Mouse (Mus musculus): ENCODE measurements at regions not wholly inside any gene's neighbourhood (a gene's known extent, or its start where the extent isn't known, plus 50 kb on each side); places are given as distances from the start of the nearest gene placed in this dataset.

DNA sequence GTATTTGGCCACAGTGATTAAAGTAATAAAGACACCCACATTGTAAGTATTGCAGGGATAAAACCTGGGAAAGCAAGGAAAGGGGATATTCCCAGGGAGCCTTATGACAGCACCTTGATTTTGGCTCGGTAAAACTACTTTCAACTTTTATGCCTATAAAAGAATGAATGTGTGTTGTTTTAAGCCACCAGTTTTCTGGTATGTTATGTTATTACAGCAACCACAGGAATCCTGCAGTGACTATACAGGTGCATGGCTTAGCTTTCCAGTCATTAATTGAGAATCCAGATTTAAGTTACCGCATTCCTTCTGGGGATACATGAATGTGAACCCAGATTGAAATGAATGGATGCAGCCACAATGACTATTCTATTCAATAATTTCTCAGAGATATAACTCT lies 537.2 kb upstream of the Sel1l start:
- Histone ChIP-seq H3K9ac (ENCODE audit: low read depth, low read length) (no peak overlapping the region), H3K36me3 (ENCODE audit: control insufficient read depth, insufficient read depth, low read length) (no peaks in the 10 kb centered on the region), H3K4me1 (ENCODE audit: control insufficient read depth, insufficient read depth, low read length) (no peaks in the 10 kb centered on the region), H3K27ac (ENCODE audit: low read depth, low read length) (no peak overlapping the region), H3K27me3 (ENCODE audit: control insufficient read depth, insufficient read depth, low read length) (no peaks in the 10 kb centered on the region), H3K4me2 (no peak overlapping the region), H3K4me3 (ENCODE audit: low read depth, low read length) (no peak overlapping the region), H3K9me3 (replicated peaks; ENCODE audit: control insufficient read depth, low read length) (no peaks in the 10 kb centered on the region)
- 81% methylated on average over 2 of the region's 2 CpGs for WGBS (ENCODE audit: insufficient replicate concordance)
- ATAC-seq (replicated peaks; ENCODE audit: insufficient number of reproducible peaks, low FRiP score, low TSS enrichment): no peak

DNA sequence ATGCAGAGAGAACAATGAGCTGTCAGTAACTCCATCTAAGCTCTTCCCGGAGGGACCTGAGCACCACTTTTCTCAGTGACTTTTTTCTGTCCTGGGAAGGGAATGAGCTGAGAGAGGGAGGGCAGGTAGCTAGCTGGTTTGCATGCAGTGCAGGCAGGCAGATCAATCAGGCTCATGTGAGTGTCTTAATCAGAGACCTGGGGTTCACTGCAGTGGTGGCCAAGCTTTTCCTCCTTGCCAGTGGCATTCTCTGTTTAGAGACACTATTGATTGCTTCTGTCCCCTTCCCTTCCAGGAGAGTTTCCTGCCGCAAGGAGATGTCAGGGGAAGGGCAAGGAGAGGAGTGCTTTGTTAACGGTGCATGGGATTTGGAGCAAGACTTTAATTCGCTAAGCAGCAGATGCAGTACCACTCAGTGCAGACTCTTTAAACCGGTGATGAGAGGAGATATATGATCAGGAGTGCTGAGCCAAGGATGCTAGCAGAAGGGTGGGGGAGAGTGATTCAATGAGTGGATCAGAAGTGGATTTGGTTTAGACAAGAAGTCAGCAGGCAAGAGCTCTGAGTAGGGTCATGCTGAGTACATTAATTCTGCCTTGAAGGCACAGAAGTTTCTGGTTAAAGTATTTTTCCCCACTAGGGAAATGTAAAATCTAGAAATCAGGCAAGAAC lies 535.4 kb upstream of the Sel1l start:
- 27% methylated on average over 5 of the region's 5 CpGs for WGBS (ENCODE audit: insufficient replicate concordance)
- Histone ChIP-seq H3K9me3 (replicated peaks; ENCODE audit: control insufficient read depth, low read length) (no peaks in the 10 kb centered on the region), H3K4me1 (ENCODE audit: control insufficient read depth, insufficient read depth, low read length) (no peaks in the 10 kb centered on the region), H3K9ac (ENCODE audit: low read depth, low read length) (no peak overlapping the region), H3K4me2 (no peak overlapping the region), H3K4me3 (ENCODE audit: low read depth, low read length) (no peak overlapping the region), H3K27ac (ENCODE audit: low read depth, low read length) (no peak overlapping the region), H3K27me3 (ENCODE audit: control insufficient read depth, insufficient read depth, low read length) (no peaks in the 10 kb centered on the region), H3K36me3 (ENCODE audit: control insufficient read depth, insufficient read depth, low read length) (no peaks in the 10 kb centered on the region)
- ATAC-seq (replicated peaks; ENCODE audit: insufficient number of reproducible peaks, low FRiP score, low TSS enrichment): no peak

DNA sequence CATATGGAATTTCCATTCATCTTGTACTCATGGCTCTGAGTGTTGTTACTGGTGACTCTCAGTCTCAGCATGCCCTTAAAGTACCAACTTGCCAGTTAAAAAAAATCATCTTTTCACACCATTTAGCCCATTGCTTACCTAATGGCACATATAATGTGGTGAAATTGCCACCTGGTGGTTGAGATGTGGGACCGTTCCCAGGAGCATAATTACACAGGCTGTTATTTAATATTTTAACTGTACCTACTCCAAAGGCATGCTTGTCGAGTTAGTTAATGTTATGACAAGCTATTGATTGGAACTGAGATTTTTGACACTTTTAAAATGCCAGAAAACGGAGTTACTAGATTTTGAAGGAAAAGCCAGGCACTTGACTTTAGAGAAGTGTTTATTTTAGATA lies 530.2 kb upstream of the Sel1l start:
- ATAC-seq (replicated peaks; ENCODE audit: insufficient number of reproducible peaks, low FRiP score, low TSS enrichment): no peak
- H3K4me2 ChIP-seq: no peak overlapping the region
- no peak overlapping the region for H3K27ac ChIP-seq (ENCODE audit: low read depth, low read length)
- WGBS (ENCODE audit: insufficient replicate concordance): 62% methylated on average over 3 of the region's 3 CpGs
- H3K4me3 ChIP-seq (ENCODE audit: low read depth, low read length): no peak overlapping the region
- H3K4me1 ChIP-seq (ENCODE audit: control insufficient read depth, insufficient read depth, low read length): no peaks in the 10 kb centered on the region
- no peaks in the 10 kb centered on the region for H3K27me3 ChIP-seq (ENCODE audit: control insufficient read depth, insufficient read depth, low read length)
- no peak overlapping the region for H3K9ac ChIP-seq (ENCODE audit: low read depth, low read length)
- H3K36me3 ChIP-seq (ENCODE audit: control insufficient read depth, insufficient read depth, low read length): no peaks in the 10 kb centered on the region
- no peaks in the 10 kb centered on the region for H3K9me3 ChIP-seq (replicated peaks; ENCODE audit: control insufficient read depth, low read length)

DNA sequence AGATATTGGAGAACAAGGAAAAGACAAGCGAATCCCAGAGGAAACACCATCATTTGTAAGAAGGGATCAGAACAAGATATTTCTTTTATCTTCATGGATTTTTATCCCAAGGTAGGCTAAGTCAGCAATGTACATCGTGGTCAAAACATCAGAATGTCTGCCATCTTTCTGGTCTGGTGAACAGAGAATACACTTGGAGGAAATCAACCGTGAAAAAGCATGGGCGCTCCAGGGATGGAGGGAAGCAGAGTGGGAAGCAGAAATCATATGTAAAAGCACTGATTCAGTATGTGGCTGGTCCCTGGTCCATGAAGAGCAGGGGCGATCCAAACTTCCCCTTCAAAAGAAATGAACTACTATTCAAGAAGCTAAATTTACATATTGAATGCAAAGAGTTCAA lies 517.0 kb upstream of the Sel1l start:
- H3K4me3 ChIP-seq (ENCODE audit: low read depth, low read length): no peak overlapping the region
- H3K9me3 ChIP-seq (replicated peaks; ENCODE audit: control insufficient read depth, low read length): no peaks in the 10 kb centered on the region
- WGBS (ENCODE audit: insufficient replicate concordance): 82% methylated on average over 5 of the region's 5 CpGs
- H3K27ac ChIP-seq (ENCODE audit: low read depth, low read length): no peak overlapping the region
- H3K4me2 ChIP-seq: no peak overlapping the region
- H3K36me3 ChIP-seq (ENCODE audit: control insufficient read depth, insufficient read depth, low read length): no peaks in the 10 kb centered on the region
- no peak overlapping the region for H3K9ac ChIP-seq (ENCODE audit: low read depth, low read length)
- ATAC-seq (replicated peaks; ENCODE audit: insufficient number of reproducible peaks, low FRiP score, low TSS enrichment): no peak
- H3K27me3 ChIP-seq (ENCODE audit: control insufficient read depth, insufficient read depth, low read length): no peaks in the 10 kb centered on the region
- no peaks in the 10 kb centered on the region for H3K4me1 ChIP-seq (ENCODE audit: control insufficient read depth, insufficient read depth, low read length)

DNA sequence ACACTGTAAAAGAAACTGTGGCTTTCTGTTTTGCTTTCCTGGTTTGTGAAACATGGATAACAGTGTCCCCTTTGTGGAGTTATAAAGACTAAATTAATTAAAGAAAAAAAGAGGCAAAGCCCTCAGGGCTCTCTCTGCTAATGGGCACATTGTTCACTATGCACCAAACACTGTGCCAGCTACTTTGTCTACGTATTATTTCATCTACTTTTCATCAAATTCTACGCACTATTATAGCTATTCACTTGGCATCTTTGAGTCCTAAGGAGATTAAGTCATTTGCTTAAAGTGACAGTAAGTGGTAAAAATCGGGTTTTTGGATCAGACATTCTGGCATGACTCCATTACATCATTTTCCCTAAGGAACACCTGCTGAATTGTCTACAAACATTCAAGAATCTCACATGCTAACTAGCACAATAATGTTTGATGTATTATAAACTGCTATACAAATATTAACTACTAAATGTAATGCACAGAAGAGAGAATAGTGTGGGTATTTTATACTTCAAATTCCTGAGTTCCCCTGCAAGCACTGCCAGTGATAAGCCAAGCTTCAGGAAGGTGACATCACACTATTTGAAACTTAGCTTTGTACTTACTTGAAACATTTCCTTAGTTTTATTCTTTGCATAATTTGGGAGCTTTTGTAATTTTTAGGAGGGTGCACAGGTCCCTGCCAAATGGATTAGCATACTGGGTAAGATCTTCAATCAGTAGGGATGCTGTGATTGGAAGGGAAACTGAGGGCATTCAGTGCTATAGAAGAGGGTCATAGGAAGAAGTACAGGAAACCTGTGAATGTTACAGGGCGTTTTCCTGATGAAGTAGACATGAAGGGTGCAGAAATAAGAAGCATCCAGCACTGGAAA lies 504.7 kb upstream of the Sel1l start:
- no peak for ATAC-seq (replicated peaks; ENCODE audit: insufficient number of reproducible peaks, low FRiP score, low TSS enrichment)
- Histone ChIP-seq H3K4me3 (ENCODE audit: low read depth, low read length) (no peak overlapping the region), H3K4me2 (no peak overlapping the region), H3K36me3 (ENCODE audit: control insufficient read depth, insufficient read depth, low read length) (no peaks in the 10 kb centered on the region), H3K4me1 (ENCODE audit: control insufficient read depth, insufficient read depth, low read length) (no peaks in the 10 kb centered on the region), H3K9ac (ENCODE audit: low read depth, low read length) (no peak overlapping the region), H3K27ac (ENCODE audit: low read depth, low read length) (no peak overlapping the region), H3K9me3 (replicated peaks; ENCODE audit: control insufficient read depth, low read length) (no peaks in the 10 kb centered on the region), H3K27me3 (ENCODE audit: control insufficient read depth, insufficient read depth, low read length) (no peaks in the 10 kb centered on the region)
- WGBS (ENCODE audit: insufficient replicate concordance): 64% methylated on average over 4 of the region's 4 CpGs

DNA sequence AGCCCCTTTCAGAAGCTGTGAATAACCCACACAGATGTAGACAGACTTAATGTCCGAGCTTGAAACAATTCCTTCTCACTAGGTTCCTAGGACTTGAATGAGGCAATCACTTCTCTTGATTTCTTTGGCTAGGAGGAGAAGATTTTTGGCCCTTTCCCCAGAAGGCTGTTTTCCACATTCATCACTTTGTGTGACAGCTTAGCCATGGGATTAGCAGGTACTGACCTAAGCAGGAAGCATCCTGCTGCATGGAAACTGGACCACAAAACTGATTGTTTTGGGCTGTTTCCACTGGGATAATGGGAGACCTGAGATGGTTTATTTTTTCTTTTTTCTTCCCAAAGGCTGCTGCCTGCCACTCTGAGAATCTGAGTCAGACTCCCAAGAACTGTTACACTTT lies 469.3 kb upstream of the Sel1l start:
- ATAC-seq (replicated peaks; ENCODE audit: insufficient number of reproducible peaks, low FRiP score, low TSS enrichment): no peak
- H3K4me3 ChIP-seq (ENCODE audit: low read depth, low read length): no peak overlapping the region
- H3K4me2 ChIP-seq: no peak overlapping the region
- H3K27me3 ChIP-seq (ENCODE audit: control insufficient read depth, insufficient read depth, low read length): no peaks in the 10 kb centered on the region
- H3K4me1 ChIP-seq (ENCODE audit: control insufficient read depth, insufficient read depth, low read length): no peaks in the 10 kb centered on the region
- no peak overlapping the region for H3K27ac ChIP-seq (ENCODE audit: low read depth, low read length)
- WGBS (ENCODE audit: insufficient replicate concordance): 81% methylated on average over 1 of the region's 1 CpGs
- H3K36me3 ChIP-seq (ENCODE audit: control insufficient read depth, insufficient read depth, low read length): no peaks in the 10 kb centered on the region
- H3K9me3 ChIP-seq (replicated peaks; ENCODE audit: control insufficient read depth, low read length): no peaks in the 10 kb centered on the region
- no peak overlapping the region for H3K9ac ChIP-seq (ENCODE audit: low read depth, low read length)

DNA sequence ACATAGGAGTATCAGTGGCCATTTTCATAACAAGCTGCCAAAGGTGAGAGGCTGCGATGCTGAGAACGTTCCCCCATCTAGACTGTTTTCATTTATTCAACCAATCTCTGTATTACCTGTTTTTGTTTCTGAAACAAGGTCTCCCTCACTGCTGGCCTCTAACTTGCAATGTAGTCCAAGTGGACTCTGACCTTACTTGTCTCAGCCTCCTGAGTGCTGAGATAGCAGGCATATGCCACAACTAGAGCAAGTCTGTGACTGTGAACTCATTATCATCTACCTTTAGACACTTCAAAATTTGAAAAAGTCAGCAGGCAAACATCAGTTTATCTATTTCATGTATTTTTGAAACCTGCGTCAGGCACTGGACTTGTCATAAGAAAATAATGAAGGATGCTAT lies 468.7 kb upstream of the Sel1l start:
- Histone ChIP-seq H3K4me1 (ENCODE audit: control insufficient read depth, insufficient read depth, low read length) (no peaks in the 10 kb centered on the region), H3K4me3 (ENCODE audit: low read depth, low read length) (no peak overlapping the region), H3K4me2 (no peak overlapping the region), H3K9me3 (replicated peaks; ENCODE audit: control insufficient read depth, low read length) (no peaks in the 10 kb centered on the region), H3K27ac (ENCODE audit: low read depth, low read length) (no peak overlapping the region), H3K27me3 (ENCODE audit: control insufficient read depth, insufficient read depth, low read length) (no peaks in the 10 kb centered on the region), H3K9ac (ENCODE audit: low read depth, low read length) (no peak overlapping the region), H3K36me3 (ENCODE audit: control insufficient read depth, insufficient read depth, low read length) (no peaks in the 10 kb centered on the region)
- ATAC-seq (replicated peaks; ENCODE audit: insufficient number of reproducible peaks, low FRiP score, low TSS enrichment): no peak
- WGBS (ENCODE audit: insufficient replicate concordance): 80% methylated on average over 3 of the region's 3 CpGs

DNA sequence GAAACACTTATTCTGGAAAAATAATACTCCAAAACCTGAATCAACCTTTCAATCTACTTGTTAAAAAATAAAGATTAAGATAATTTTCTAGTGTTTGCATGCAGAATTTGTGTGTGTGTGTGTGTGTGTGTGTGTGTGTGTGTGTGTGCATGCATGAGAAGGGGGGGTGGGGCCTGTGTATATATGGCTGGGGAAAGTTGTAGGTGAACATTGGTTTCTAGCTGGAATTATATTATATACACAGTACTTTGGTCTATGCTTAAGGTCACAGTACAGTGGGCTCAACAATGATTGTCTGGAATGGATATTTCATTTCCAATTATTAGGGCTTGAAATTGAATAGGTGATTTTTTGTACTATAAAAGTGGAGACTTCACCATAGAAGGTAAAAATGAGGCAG lies 467.3 kb upstream of the Sel1l start:
- Histone ChIP-seq H3K27me3 (ENCODE audit: control insufficient read depth, insufficient read depth, low read length) (no peaks in the 10 kb centered on the region), H3K9ac (ENCODE audit: low read depth, low read length) (no peak overlapping the region), H3K9me3 (replicated peaks; ENCODE audit: control insufficient read depth, low read length) (no peaks in the 10 kb centered on the region), H3K4me3 (ENCODE audit: low read depth, low read length) (no peak overlapping the region), H3K4me1 (ENCODE audit: control insufficient read depth, insufficient read depth, low read length) (no peaks in the 10 kb centered on the region), H3K4me2 (no peak overlapping the region), H3K36me3 (ENCODE audit: control insufficient read depth, insufficient read depth, low read length) (no peaks in the 10 kb centered on the region), H3K27ac (ENCODE audit: low read depth, low read length) (no peak overlapping the region)
- ATAC-seq (replicated peaks; ENCODE audit: insufficient number of reproducible peaks, low FRiP score, low TSS enrichment): no peak

DNA sequence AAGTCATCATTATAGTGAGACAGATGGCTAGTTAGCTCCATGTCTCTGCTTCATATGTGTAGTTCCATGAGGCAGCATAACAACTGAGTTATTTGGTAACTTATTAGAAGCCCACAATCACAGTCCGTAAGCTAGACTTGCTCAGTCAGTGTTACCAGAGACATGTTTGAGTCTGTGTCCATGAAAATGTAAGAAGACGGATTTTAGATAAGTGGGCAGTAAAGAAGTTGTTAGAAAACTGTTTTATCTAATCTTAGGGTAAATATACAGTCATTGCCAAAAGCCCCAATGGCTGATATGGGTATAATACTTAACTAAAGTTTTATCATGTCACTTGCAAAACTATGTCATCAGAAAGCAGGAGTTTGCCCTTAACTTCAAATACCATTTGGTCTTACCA lies 466.9 kb upstream of the Sel1l start:
- 66% methylated on average over 2 of the region's 2 CpGs for WGBS (ENCODE audit: insufficient replicate concordance)
- H3K27me3 ChIP-seq (ENCODE audit: control insufficient read depth, insufficient read depth, low read length): no peaks in the 10 kb centered on the region
- no peaks in the 10 kb centered on the region for H3K36me3 ChIP-seq (ENCODE audit: control insufficient read depth, insufficient read depth, low read length)
- no peak for ATAC-seq (replicated peaks; ENCODE audit: insufficient number of reproducible peaks, low FRiP score, low TSS enrichment)
- no peak overlapping the region for H3K4me3 ChIP-seq (ENCODE audit: low read depth, low read length)
- H3K9ac ChIP-seq (ENCODE audit: low read depth, low read length): no peak overlapping the region
- no peak overlapping the region for H3K4me2 ChIP-seq
- no peak overlapping the region for H3K27ac ChIP-seq (ENCODE audit: low read depth, low read length)
- H3K9me3 ChIP-seq (replicated peaks; ENCODE audit: control insufficient read depth, low read length): no peaks in the 10 kb centered on the region
- H3K4me1 ChIP-seq (ENCODE audit: control insufficient read depth, insufficient read depth, low read length): no peaks in the 10 kb centered on the region
